Mouse (Mus musculus): ENCODE data around the gene Ribc2. TPM values are rescaled to one million over a fixed set of nuclear protein-coding genes. Genes with fewer than 3 reads are reported as not detected.

Gene Ribc2
- polyA plus RNA-seq, 1 experiment from 2014 or later: 0.65 TPM

GRCm38 (mm10) chr15:85182063-85182462 is 50.2 kb downstream of the Ribc2 start:
- WGBS: 88% methylated on average over 4 of the region's 4 CpGs
- 0 out of 2 replicates have a peak, but pooled peaks cover 3% of the 10 kb centered on the region for H3K4me1 ChIP-seq
- ATAC-seq: no peak
- no peak overlapping the region for H3K4me2 ChIP-seq
- no peaks in the 10 kb centered on the region for H3K27me3 ChIP-seq
- no peaks in the 10 kb centered on the region for H3K9me3 ChIP-seq (replicated peaks)
- H3K27ac ChIP-seq: no peak overlapping the region
- no peak overlapping the region for H3K4me3 ChIP-seq
- no peak overlapping the region for H3K9ac ChIP-seq
- H3K36me3 ChIP-seq (ENCODE audit: poor library complexity, severe bottlenecking): no peaks in the 10 kb centered on the region

GRCm38 (mm10) chr15:85186916-85187315 is 55.0 kb downstream of the Ribc2 start:
- H3K9ac ChIP-seq: no peak overlapping the region

GRCm38 (mm10) chr15:85188167-85188778 is 56.4 kb downstream of the Ribc2 start:
- Histone ChIP-seq H3K36me3 (ENCODE audit: poor library complexity, severe bottlenecking) (no peaks in the 10 kb centered on the region), H3K4me3 (no peak overlapping the region), H3K4me2 (no peak overlapping the region), H3K9me3 (replicated peaks) (no peaks in the 10 kb centered on the region), H3K27ac (no peak overlapping the region), H3K4me1 (no peaks in the 10 kb centered on the region), H3K27me3 (no peaks in the 10 kb centered on the region), H3K9ac (no peak overlapping the region)
- ATAC-seq: no peak
- WGBS: 48% methylated on average over 8 of the region's 8 CpGs

More at GRCm38 (mm10) chr15:85186916-85187315, 55.0 kb downstream of the Ribc2 start:
- Histone ChIP-seq H3K27me3 (no peaks in the 10 kb centered on the region), H3K36me3 (ENCODE audit: poor library complexity, severe bottlenecking) (no peaks in the 10 kb centered on the region), H3K4me1 (no peaks in the 10 kb centered on the region), H3K4me2 (no peak overlapping the region), H3K4me3 (no peak overlapping the region), H3K9me3 (replicated peaks) (no peaks in the 10 kb centered on the region), H3K27ac (no peak overlapping the region)
- ATAC-seq: no peak
- WGBS: 88% methylated on average over 7 of the region's 7 CpGs

Other genes with a start within 250 kb of the Ribc2 start
- gene Gm29666, start 212.0 kb upstream of the Ribc2 start, polyA plus RNA-seq (2015; fragmentation: Nextera tagmentation; extraction: Ambion mirVana): 1.1 TPM in 2 replicates
- gene Nup50, start 208.7 kb upstream of the Ribc2 start, polyA plus RNA-seq (2015; fragmentation: Nextera tagmentation; extraction: Ambion mirVana): 41.9 and 44.7 TPM in 2 replicates
- 14.1 and 14.7 TPM in 2 replicates for gene 5031439G07Rik, start 143.5 kb upstream of the Ribc2 start, polyA plus RNA-seq (2015; fragmentation: Nextera tagmentation; extraction: Ambion mirVana)
- 0.15 and 0.59 TPM in 2 replicates for gene Upk3a, start 114.9 kb upstream of the Ribc2 start, polyA plus RNA-seq (2015; fragmentation: Nextera tagmentation; extraction: Ambion mirVana)
- gene Fam118a, start 103.1 kb upstream of the Ribc2 start, polyA plus RNA-seq (2015; fragmentation: Nextera tagmentation; extraction: Ambion mirVana): 20.8 and 24.1 TPM in 2 replicates
- gene Smc1b, start 114 bp upstream of the Ribc2 start, polyA plus RNA-seq (2015; fragmentation: Nextera tagmentation; extraction: Ambion mirVana): 0.13 and 0.21 TPM in 2 replicates
- 62.1 and 63.3 TPM in 2 replicates for gene Fbln1, start 73.9 kb downstream of the Ribc2 start, polyA plus RNA-seq (2015; fragmentation: Nextera tagmentation; extraction: Ambion mirVana)
- 465 and 486 TPM in 2 replicates for gene Atxn10, start 204.2 kb downstream of the Ribc2 start, polyA plus RNA-seq (2015; fragmentation: Nextera tagmentation; extraction: Ambion mirVana)

Measured in forebrain, embryonic 13.5 days (tissue).